Mouse (Mus musculus): ENCODE results near the gene Hist1h3f. TPM values are rescaled to one million over a fixed set of nuclear protein-coding genes. Genes with fewer than 3 reads are reported as not detected.
A peak's percentile ranks its signal among the peaks of the same experiment; 100 is the strongest.
"Not testable (repeated sequence)": the region's sequence is repeated elsewhere in the genome, so short reads cannot be mapped to it uniquely, and the experiment has no call there.

The Hist1h3f gene
- polyA plus RNA-seq, 1 experiment from 2014 or later: 0.54 TPM

GRCm38 (mm10) chr13:23550761-23551145 is 6.9 kb downstream of the Hist1h3f start:
- peak overlapping the region; percentile 52 for H3K4me3 ChIP-seq (ENCODE audit: low read length)
- peak overlapping the region; percentile 96 for H3K27ac ChIP-seq (ENCODE audit: low read length)
- H3K4me2 ChIP-seq (replicated peaks; ENCODE audit: low read depth, low read length): peak overlapping the region; percentile 68
- 0% methylated on average over 3 of the region's 3 CpGs for WGBS
- peaks cover 14% of the 10 kb centered on the region for H3K4me1 ChIP-seq (ENCODE audit: insufficient read depth, low read length)
- no peaks in the 10 kb centered on the region for H3K36me3 ChIP-seq (ENCODE audit: insufficient read depth, low read length)
- H3K27me3 ChIP-seq (ENCODE audit: insufficient read depth, low read length): no peaks in the 10 kb centered on the region
- no peaks in the 10 kb centered on the region for H3K9me3 ChIP-seq (ENCODE audit: low read length)
- ATAC-seq (ENCODE audit: low FRiP score, low TSS enrichment): no peak
- peak overlapping the region; percentile 69 for H3K9ac ChIP-seq (replicated peaks; ENCODE audit: low read length)

- H3K27me3 ChIP-seq (ENCODE audit: insufficient read depth, low read length); H3K9me3 ChIP-seq (ENCODE audit: low read length); H3K36me3 ChIP-seq (ENCODE audit: insufficient read depth, low read length): not testable (repeated sequence)
- Histone ChIP-seq H3K4me2 (replicated peaks; ENCODE audit: low read depth, low read length) (peak within 1 kb of the TSS; percentile 68), H3K4me1 (ENCODE audit: insufficient read depth, low read length) (peaks cover 14% of the 10 kb centered on the region), H3K9ac (replicated peaks; ENCODE audit: low read length) (peak within 1 kb of the TSS; percentile 69), H3K4me3 (ENCODE audit: low read length) (peak within 1 kb of the TSS; percentile 52), H3K27ac (ENCODE audit: low read length) (peak within 1 kb of the TSS; percentile 96)
- peak; percentile 88 for ATAC-seq (ENCODE audit: low FRiP score, low TSS enrichment)
- under 1% methylated on average over 44 of the region's 47 CpGs for WGBS
Observed at GRCm38 (mm10) chr13:23551146-23551834, 7.4 kb downstream of the Hist1h3f start, which contains the start of gene Hist1h4f. TSS of gene Hist1h4f (minus strand) at chr13:23551648.

DNA sequence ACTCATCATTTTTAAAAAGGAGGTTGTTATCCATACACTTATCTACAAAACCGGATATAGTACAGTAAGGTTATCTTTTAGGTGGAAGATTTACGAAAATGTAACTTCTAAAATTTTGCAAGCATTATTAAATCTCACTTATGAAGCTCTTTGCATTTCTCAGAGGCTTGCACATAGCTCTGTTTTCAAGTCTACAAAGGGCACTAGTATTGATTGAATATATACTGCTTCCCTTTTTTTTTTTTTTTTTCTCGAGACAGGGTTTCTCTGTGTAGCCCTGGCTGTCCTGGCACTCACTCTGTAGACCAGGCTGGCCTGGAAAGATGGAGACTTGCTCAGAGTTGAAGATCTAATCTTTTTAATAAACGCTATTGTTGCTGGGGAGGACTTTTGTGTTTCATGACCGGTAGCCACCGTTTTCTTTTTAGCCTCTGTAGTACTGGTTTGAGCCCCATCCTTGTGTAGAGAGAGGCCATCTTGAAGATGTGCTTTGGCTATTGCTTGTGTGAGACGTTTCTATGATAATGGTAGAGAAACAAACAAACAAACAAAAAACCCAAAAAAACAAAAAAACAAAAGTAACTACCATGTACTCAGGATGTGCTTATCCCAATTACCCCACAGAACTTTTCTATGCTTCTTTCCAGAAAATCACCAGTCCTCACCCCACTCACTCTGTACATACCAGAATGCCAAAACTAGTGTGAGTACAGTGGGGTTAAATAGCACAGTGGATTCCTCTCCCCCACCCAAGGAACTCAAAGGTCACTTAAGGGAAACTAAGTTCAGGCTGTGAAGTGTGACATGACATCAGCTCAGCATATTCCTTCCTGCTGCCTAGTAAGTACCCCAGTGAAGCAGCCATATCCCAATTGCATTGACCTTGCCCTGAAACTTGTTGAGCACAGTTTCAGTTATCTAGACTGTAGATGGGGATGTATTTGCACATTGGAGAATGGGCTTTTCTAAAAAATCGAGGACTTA is 8.4 kb downstream of the Hist1h3f start:
- WGBS: 49% methylated on average over 8 of the region's 8 CpGs
- Histone ChIP-seq H3K36me3 (ENCODE audit: insufficient read depth, low read length) (no peaks in the 10 kb centered on the region), H3K9ac (replicated peaks; ENCODE audit: low read length) (peak overlapping the region; percentile 69; the same call in 1 of the 2 replicates), H3K9me3 (ENCODE audit: low read length) (no peaks in the 10 kb centered on the region), H3K4me1 (ENCODE audit: insufficient read depth, low read length) (peaks cover 18% of the 10 kb centered on the region), H3K4me2 (replicated peaks; ENCODE audit: low read depth, low read length) (peak overlapping the region; percentile 68), H3K27ac (ENCODE audit: low read length) (peak overlapping the region; percentile 96), H3K27me3 (ENCODE audit: insufficient read depth, low read length) (no peaks in the 10 kb centered on the region), H3K4me3 (ENCODE audit: low read length) (peak overlapping the region; percentile 52)
- ATAC-seq (ENCODE audit: low FRiP score, low TSS enrichment): no peak

- Histone ChIP-seq H3K27ac (ENCODE audit: low read length) (peak within 1 kb of the TSS; percentile 99), H3K4me3 (ENCODE audit: low read length) (no peak within 1 kb of the TSS), H3K27me3 (ENCODE audit: insufficient read depth, low read length) (no peaks in the 10 kb centered on the region), H3K36me3 (ENCODE audit: insufficient read depth, low read length) (no peaks in the 10 kb centered on the region), H3K9me3 (ENCODE audit: low read length) (no peaks in the 10 kb centered on the region), H3K9ac (replicated peaks; ENCODE audit: low read length) (no peak within 1 kb of the TSS; the same call in 1 of the 2 replicates), H3K4me1 (ENCODE audit: insufficient read depth, low read length) (peaks cover 18% of the 10 kb centered on the region), H3K4me2 (replicated peaks; ENCODE audit: low read depth, low read length) (peak within 1 kb of the TSS; percentile 68)
- no peak for ATAC-seq (ENCODE audit: low FRiP score, low TSS enrichment)
Observed at GRCm38 (mm10) chr13:23552962-23553361, 9.1 kb downstream of the Hist1h3f start, which contains the start of gene Hist1h1d. TSS of gene Hist1h1d (plus strand) at chr13:23553262.

GRCm38 (mm10) chr13:23554393-23554792 is 10.5 kb downstream of the Hist1h3f start:
- Histone ChIP-seq H3K4me1 (ENCODE audit: insufficient read depth, low read length) (peaks cover 18% of the 10 kb centered on the region), H3K4me2 (replicated peaks; ENCODE audit: low read depth, low read length) (peak overlapping the region; percentile 60), H3K36me3 (ENCODE audit: insufficient read depth, low read length) (no peaks in the 10 kb centered on the region), H3K9me3 (ENCODE audit: low read length) (no peaks in the 10 kb centered on the region), H3K27ac (ENCODE audit: low read length) (peak overlapping the region; percentile 99), H3K4me3 (ENCODE audit: low read length) (peak overlapping the region; percentile 52), H3K27me3 (ENCODE audit: insufficient read depth, low read length) (no peaks in the 10 kb centered on the region), H3K9ac (replicated peaks; ENCODE audit: low read length) (peak overlapping the region; percentile 74)
- 19% methylated on average over 9 of the region's 9 CpGs for WGBS
- ATAC-seq (ENCODE audit: low FRiP score, low TSS enrichment): no peak

DNA sequence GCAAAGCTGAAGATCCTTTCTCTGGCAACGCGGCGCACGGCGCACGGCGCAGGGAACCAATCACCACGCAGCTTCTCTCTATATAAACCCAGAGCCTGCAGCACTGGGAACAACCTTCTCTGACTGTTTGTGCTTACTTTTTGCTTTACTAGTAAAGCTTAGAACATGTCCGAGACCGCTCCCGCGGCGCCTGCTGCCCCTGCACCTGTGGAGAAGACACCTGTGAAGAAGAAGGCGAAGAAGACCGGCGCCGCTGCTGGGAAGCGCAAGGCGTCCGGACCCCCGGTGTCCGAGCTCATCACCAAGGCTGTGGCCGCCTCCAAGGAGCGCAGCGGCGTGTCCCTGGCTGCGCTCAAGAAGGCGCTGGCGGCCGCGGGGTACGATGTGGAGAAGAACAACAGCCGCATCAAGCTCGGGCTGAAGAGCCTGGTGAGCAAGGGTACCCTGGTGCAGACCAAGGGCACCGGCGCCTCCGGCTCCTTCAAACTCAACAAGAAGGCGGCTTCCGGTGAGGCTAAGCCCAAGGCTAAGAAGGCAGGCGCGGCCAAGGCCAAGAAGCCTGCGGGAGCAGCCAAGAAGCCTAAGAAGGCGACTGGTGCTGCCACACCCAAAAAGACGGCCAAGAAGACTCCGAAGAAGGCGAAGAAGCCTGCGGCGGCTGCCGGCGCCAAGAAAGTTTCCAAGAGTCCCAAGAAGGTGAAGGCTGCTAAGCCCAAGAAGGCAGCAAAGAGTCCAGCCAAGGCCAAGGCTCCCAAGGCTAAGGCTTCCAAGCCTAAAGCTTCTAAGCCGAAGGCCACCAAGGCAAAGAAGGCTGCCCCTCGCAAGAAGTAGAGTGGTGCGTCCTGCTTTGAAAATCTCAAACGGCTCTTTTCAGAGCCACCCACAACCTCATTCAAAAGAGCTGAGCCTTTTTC is 11.3 kb downstream of the Hist1h3f start:
- peaks cover 18% of the 10 kb centered on the region for H3K4me1 ChIP-seq (ENCODE audit: insufficient read depth, low read length)
- H3K9me3 ChIP-seq (ENCODE audit: low read length): no peaks in the 10 kb centered on the region
- H3K4me2 ChIP-seq (replicated peaks; ENCODE audit: low read depth, low read length): peak overlapping the region; percentile 60
- H3K4me3 ChIP-seq (ENCODE audit: low read length): peak overlapping the region; percentile 52
- H3K9ac ChIP-seq (replicated peaks; ENCODE audit: low read length): peak overlapping the region; percentile 74
- peak overlapping the region; percentile 99 for H3K27ac ChIP-seq (ENCODE audit: low read length)
- ATAC-seq (ENCODE audit: low FRiP score, low TSS enrichment): peak; percentile 91
- no peaks in the 10 kb centered on the region for H3K36me3 ChIP-seq (ENCODE audit: insufficient read depth, low read length)
- under 1% methylated on average over 45 of the region's 54 CpGs for WGBS
- H3K27me3 ChIP-seq (ENCODE audit: insufficient read depth, low read length): no peaks in the 10 kb centered on the region

GRCm38 (mm10) chr13:23555839-23556416 is 12.1 kb downstream of the Hist1h3f start:
- no peaks in the 10 kb centered on the region for H3K9me3 ChIP-seq (ENCODE audit: low read length)
- H3K4me1 ChIP-seq (ENCODE audit: insufficient read depth, low read length): peaks cover 13% of the 10 kb centered on the region
- H3K4me2 ChIP-seq (replicated peaks; ENCODE audit: low read depth, low read length): peak overlapping the region; percentile 60
- peak overlapping the region; percentile 74 for H3K9ac ChIP-seq (replicated peaks; ENCODE audit: low read length)
- WGBS: under 1% methylated on average over 18 of the region's 18 CpGs
- H3K36me3 ChIP-seq (ENCODE audit: insufficient read depth, low read length): no peaks in the 10 kb centered on the region
- ATAC-seq (ENCODE audit: low FRiP score, low TSS enrichment): peak; percentile 89
- peak overlapping the region; percentile 99 for H3K27ac ChIP-seq (ENCODE audit: low read length)
- peak overlapping the region; percentile 52 for H3K4me3 ChIP-seq (ENCODE audit: low read length)
- no peaks in the 10 kb centered on the region for H3K27me3 ChIP-seq (ENCODE audit: insufficient read depth, low read length)

DNA sequence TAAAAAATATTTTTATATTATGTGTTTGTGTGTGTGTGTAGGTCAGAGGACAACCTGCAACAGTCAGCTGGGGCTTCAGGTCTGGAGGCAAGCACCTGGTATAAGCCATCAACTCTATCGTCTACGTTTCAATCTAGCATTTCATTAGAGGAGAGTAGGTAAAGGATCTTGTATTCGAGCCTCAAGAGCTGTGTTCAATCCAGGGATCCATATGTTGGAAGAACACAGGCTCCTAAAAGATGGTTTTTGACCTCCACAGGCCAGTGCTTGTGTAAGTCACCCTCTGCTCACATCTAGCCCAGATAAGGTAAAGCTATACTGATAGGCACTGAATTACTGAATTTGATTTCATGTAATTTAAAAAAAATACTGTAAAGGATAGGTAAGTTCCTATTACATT is 13.1 kb downstream of the Hist1h3f start:
- peak overlapping the region; percentile 5; the same call in 1 of the 2 replicates for H3K4me3 ChIP-seq (ENCODE audit: low read length)
- no peaks in the 10 kb centered on the region for H3K27me3 ChIP-seq (ENCODE audit: insufficient read depth, low read length)
- WGBS: 72% methylated on average over 3 of the region's 3 CpGs
- peak overlapping the region; percentile 60 for H3K4me2 ChIP-seq (replicated peaks; ENCODE audit: low read depth, low read length)
- peak overlapping the region; percentile 46; the same call in 1 of the 2 replicates for H3K9ac ChIP-seq (replicated peaks; ENCODE audit: low read length)
- peaks cover 12% of the 10 kb centered on the region for H3K4me1 ChIP-seq (ENCODE audit: insufficient read depth, low read length)
- no peaks in the 10 kb centered on the region for H3K9me3 ChIP-seq (ENCODE audit: low read length)
- ATAC-seq (ENCODE audit: low FRiP score, low TSS enrichment): no peak
- peak overlapping the region; percentile 76 for H3K27ac ChIP-seq (ENCODE audit: low read length)
- H3K36me3 ChIP-seq (ENCODE audit: insufficient read depth, low read length): no peaks in the 10 kb centered on the region

DNA sequence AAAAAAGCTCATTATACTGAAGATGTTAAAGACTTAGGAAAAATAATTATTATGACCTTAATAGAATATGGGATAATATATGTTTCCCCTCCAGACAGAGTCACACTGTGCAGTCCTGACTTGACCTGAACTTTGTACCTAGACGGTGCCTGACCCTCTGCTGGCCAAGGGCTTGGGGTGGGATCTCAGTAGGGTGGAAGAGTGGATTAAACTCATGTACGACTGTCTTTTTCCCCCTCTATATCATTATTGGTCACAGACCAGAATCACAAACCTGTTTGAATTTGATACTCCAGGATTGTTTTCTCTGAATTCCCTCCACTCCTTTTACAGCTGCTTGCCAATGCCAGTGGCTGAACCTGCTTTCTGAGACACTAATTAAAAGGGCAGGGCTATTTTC is 16.8 kb downstream of the Hist1h3f start:
- Histone ChIP-seq H3K4me2 (replicated peaks; ENCODE audit: low read depth, low read length) (0 out of 2 replicates have a peak overlapping the region, but pooled peaks have one; percentile 23), H3K27ac (ENCODE audit: low read length) (peak overlapping the region; percentile 43; the same call in 1 of the 2 replicates)
- WGBS: 4% methylated on average over 2 of the region's 2 CpGs
- not testable (repeated sequence) for H3K4me3 ChIP-seq (ENCODE audit: low read length); ATAC-seq (ENCODE audit: low FRiP score, low TSS enrichment); H3K27me3 ChIP-seq (ENCODE audit: insufficient read depth, low read length); H3K36me3 ChIP-seq (ENCODE audit: insufficient read depth, low read length); H3K4me1 ChIP-seq (ENCODE audit: insufficient read depth, low read length); H3K9ac ChIP-seq (replicated peaks; ENCODE audit: low read length); H3K9me3 ChIP-seq (ENCODE audit: low read length)
